Mouse (Mus musculus): Measurements from ENCODE around the gene Bcas1. TPM values are rescaled to one million over a fixed set of nuclear protein-coding genes. Genes with fewer than 3 reads are reported as not detected.

The Bcas1 gene
- polyA plus RNA-seq, 1 experiment = 0.02 TPM

GRCm38 (mm10) chr2:170428966-170429365 is 1.3 kb upstream of the Bcas1 start:
- no peak overlapping the region for H3ac ChIP-seq (ENCODE audit: control insufficient read depth, insufficient read length)
- H3K79me2 ChIP-seq (ENCODE audit: control insufficient read depth, insufficient read depth) = no peaks in the 10 kb centered on the region
- no peaks in the 10 kb centered on the region for H3K27me3 ChIP-seq (ENCODE audit: control insufficient read depth, insufficient read depth, insufficient read length)
- no peaks in the 10 kb centered on the region for H3K36me3 ChIP-seq (ENCODE audit: control insufficient read depth, insufficient read depth)
- no peak overlapping the region for H3K4me2 ChIP-seq (ENCODE audit: low read depth)
- no peak for TF ChIP-seq E2F4 (IDR thresholded peaks at IDR 0.05; ENCODE audit: insufficient read depth)
- TF ChIP-seq TCF3 (IDR thresholded peaks at IDR 0.05; ENCODE audit: insufficient read length, low read depth) = no peak
- TF ChIP-seq CEBPB (IDR thresholded peaks at IDR 0.05; ENCODE audit: insufficient read depth, poor library complexity, severe bottlenecking) = no peak
- no peak for TF ChIP-seq POLR2A (IDR thresholded peaks at IDR 0.05; ENCODE audit: insufficient read length, low read depth)
- H3K4me3 ChIP-seq = no peak overlapping the region

DNA sequence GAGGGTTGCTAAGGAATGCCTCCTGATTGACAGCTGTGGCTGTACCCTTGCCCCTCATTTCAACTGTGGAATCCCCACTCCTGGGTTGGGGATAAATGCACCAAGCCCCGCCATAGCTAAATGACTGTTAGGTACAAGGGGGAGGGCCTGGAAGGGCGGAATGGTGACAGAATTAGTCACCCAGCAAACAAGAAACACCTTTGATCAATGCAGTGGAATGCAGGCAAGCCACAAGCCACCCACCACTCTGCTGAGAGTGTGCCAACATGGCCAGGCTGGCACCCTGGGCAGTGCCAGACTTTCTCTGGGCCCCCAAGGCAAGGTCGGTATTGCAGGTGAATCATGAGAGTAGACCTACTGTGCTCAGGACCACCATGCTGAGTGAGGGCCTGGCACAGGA is 3.5 kb downstream of the Bcas1 start:
- H3K4me3 ChIP-seq = no peak overlapping the region
- TF ChIP-seq MAX (IDR thresholded peaks at IDR 0.05; ENCODE audit: low read depth) (no peak), E2F4 (IDR thresholded peaks at IDR 0.05; ENCODE audit: insufficient read depth) (no peak), SRF (IDR thresholded peaks at IDR 0.05; ENCODE audit: control insufficient read depth, insufficient read length, low read depth) (no peak), POLR2A (IDR thresholded peaks at IDR 0.05; ENCODE audit: insufficient read length, low read depth) (no peak), TCF3 (IDR thresholded peaks at IDR 0.05; ENCODE audit: insufficient read length, low read depth) (no peak), REST (IDR thresholded peaks at IDR 0.05; ENCODE audit: insufficient read depth, insufficient read length) (no peak), MYOG (IDR thresholded peaks at IDR 0.05; ENCODE audit: control insufficient read depth in 1 of 3, insufficient read depth in 1 of 3, insufficient read length in 2 of 3, low read depth in 2 of 3) (no peak), POLR2AphosphoS2 (IDR thresholded peaks at IDR 0.05; ENCODE audit: insufficient read length, low read depth) (no peak), MYOD1 (IDR thresholded peaks at IDR 0.05; ENCODE audit: control insufficient read depth in 1 of 3, insufficient read length in 2 of 3, low read depth in 2 of 3) (no peak), TCF12 (IDR thresholded peaks at IDR 0.05; ENCODE audit: insufficient read depth, poor library complexity, severe bottlenecking) (no peak)
- H3K79me2 ChIP-seq (ENCODE audit: control insufficient read depth, insufficient read depth) = no peaks in the 10 kb centered on the region
- no peaks in the 10 kb centered on the region for H3K27me3 ChIP-seq (ENCODE audit: control insufficient read depth, insufficient read depth, insufficient read length)
- H3K4me2 ChIP-seq (ENCODE audit: low read depth) = no peak overlapping the region
- no peaks in the 10 kb centered on the region for H3K36me3 ChIP-seq (ENCODE audit: control insufficient read depth, insufficient read depth)
- H3ac ChIP-seq (ENCODE audit: control insufficient read depth, insufficient read length) = no peak overlapping the region

DNA sequence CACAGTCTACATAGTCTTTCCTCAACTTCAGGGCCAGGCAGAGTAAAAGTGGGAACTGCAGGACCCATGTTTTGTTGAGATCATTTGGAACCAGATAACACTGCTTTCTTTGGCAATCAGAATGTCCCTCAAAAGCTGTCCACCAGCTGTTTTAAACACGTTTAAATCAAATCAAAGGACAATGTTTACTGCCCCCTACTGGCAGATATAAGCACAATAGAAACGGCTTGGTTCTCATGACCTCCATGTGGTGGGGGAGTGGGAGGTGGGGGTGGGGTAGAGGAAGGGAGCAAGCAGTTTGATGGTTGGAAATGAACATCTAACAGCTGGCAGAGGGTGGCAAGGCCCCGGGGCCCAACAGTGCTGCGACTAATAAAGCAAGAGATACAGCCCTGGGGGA is 5.7 kb downstream of the Bcas1 start:
- no peak overlapping the region for H3ac ChIP-seq (ENCODE audit: control insufficient read depth, insufficient read length)
- no peak for TF ChIP-seq E2F4 (IDR thresholded peaks at IDR 0.05; ENCODE audit: insufficient read depth)
- TF ChIP-seq CEBPB (IDR thresholded peaks at IDR 0.05; ENCODE audit: insufficient read depth, poor library complexity, severe bottlenecking) = no peak
- TF ChIP-seq TCF12 (IDR thresholded peaks at IDR 0.05; ENCODE audit: insufficient read depth, poor library complexity, severe bottlenecking) = no peak
- no peak for TF ChIP-seq USF1 (IDR thresholded peaks at IDR 0.05; ENCODE audit: low read depth)
- no peak for TF ChIP-seq REST (IDR thresholded peaks at IDR 0.05; ENCODE audit: insufficient read depth, insufficient read length)
- no peak for TF ChIP-seq TCF3 (IDR thresholded peaks at IDR 0.05; ENCODE audit: insufficient read length, low read depth)
- TF ChIP-seq SRF (IDR thresholded peaks at IDR 0.05; ENCODE audit: control insufficient read depth, insufficient read length, low read depth) = no peak
- no peak for TF ChIP-seq MYOD1 (IDR thresholded peaks at IDR 0.05; ENCODE audit: control insufficient read depth in 1 of 3, insufficient read length in 2 of 3, low read depth in 2 of 3)
- H3K79me2 ChIP-seq (ENCODE audit: control insufficient read depth, insufficient read depth) = no peaks in the 10 kb centered on the region
- no peak overlapping the region for H3K4me3 ChIP-seq
- no peaks in the 10 kb centered on the region for H3K36me3 ChIP-seq (ENCODE audit: control insufficient read depth, insufficient read depth)
- H3K27me3 ChIP-seq (ENCODE audit: control insufficient read depth, insufficient read depth, insufficient read length) = no peaks in the 10 kb centered on the region
- H3K4me2 ChIP-seq (ENCODE audit: low read depth) = no peak overlapping the region

DNA sequence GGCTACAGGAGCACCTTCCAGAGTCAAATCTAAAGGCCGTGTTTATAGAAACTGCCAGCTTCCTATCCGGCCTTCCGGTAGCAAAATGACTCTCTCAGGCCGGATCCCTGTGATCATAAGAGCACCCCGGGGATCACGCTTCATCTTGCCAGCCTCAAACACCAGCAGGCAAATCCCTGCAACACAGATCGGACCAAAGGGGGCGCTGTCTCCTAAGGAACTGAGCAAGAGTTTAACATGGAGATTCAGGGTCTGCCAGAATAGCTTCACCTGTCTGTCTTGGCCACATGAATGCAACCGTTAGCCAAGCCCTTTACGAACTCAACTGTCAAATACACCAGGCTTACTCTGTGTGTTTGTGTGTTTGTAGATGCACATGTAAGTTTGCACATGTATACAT is 8.9 kb downstream of the Bcas1 start:
- H3K4me3 ChIP-seq = no peak overlapping the region
- no peaks in the 10 kb centered on the region for H3K79me2 ChIP-seq (ENCODE audit: control insufficient read depth, insufficient read depth)
- H3ac ChIP-seq (ENCODE audit: control insufficient read depth, insufficient read length) = no peak overlapping the region
- no peak for TF ChIP-seq POLR2A (IDR thresholded peaks at IDR 0.05; ENCODE audit: insufficient read length, low read depth)
- TF ChIP-seq POLR2AphosphoS2 (IDR thresholded peaks at IDR 0.05; ENCODE audit: insufficient read length, low read depth) = no peak
- TF ChIP-seq TCF12 (IDR thresholded peaks at IDR 0.05; ENCODE audit: insufficient read depth, poor library complexity, severe bottlenecking) = no peak
- TF ChIP-seq E2F4 (IDR thresholded peaks at IDR 0.05; ENCODE audit: insufficient read depth) = no peak
- TF ChIP-seq TCF3 (IDR thresholded peaks at IDR 0.05; ENCODE audit: insufficient read length, low read depth) = no peak
- TF ChIP-seq MAX (IDR thresholded peaks at IDR 0.05; ENCODE audit: low read depth) = no peak
- TF ChIP-seq SRF (IDR thresholded peaks at IDR 0.05; ENCODE audit: control insufficient read depth, insufficient read length, low read depth) = no peak
- TF ChIP-seq MYOD1 (IDR thresholded peaks at IDR 0.05; ENCODE audit: control insufficient read depth in 1 of 3, insufficient read length in 2 of 3, low read depth in 2 of 3) = no peak
- no peak for TF ChIP-seq CEBPB (IDR thresholded peaks at IDR 0.05; ENCODE audit: insufficient read depth, poor library complexity, severe bottlenecking)
- no peak for TF ChIP-seq REST (IDR thresholded peaks at IDR 0.05; ENCODE audit: insufficient read depth, insufficient read length)
- no peak for TF ChIP-seq USF1 (IDR thresholded peaks at IDR 0.05; ENCODE audit: low read depth)
- no peaks in the 10 kb centered on the region for H3K27me3 ChIP-seq (ENCODE audit: control insufficient read depth, insufficient read depth, insufficient read length)
- H3K36me3 ChIP-seq (ENCODE audit: control insufficient read depth, insufficient read depth) = no peaks in the 10 kb centered on the region
- H3K4me2 ChIP-seq (ENCODE audit: low read depth) = no peak overlapping the region

DNA sequence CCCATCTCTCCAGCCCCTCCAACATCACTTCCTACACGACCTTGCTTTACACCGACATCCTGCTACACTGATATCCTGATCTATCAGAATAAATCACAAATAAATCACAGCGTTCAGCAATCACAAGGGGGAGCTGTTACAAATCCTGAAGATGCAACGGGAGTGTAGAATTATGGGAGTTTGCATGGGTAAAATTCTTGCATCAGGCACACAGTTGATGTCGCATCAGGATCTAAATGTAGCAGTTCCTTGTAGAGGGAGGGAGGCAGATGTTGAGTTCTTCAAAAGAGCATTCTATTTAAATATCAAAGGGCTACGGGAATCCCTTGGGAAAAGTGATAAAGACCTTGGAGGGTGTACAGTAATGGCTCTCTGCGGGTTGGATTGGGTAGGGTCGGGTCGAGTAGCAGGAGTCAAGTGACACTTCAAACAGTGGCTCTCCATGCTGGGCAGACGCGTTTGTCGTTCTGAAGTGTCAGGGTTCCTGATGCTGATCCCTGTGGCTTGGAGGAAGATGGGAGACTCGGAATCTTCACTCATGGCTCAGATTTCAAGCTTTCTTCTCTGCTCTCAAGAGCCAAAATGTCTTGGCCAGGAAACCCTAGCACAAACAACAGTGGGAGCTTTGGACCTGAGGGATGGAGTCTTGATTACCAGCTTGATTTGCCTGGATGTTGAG is 16.0 kb downstream of the Bcas1 start:
- TF ChIP-seq CEBPB (IDR thresholded peaks at IDR 0.05; ENCODE audit: insufficient read depth, poor library complexity, severe bottlenecking) = no peak
- TF ChIP-seq MYOD1 (IDR thresholded peaks at IDR 0.05; ENCODE audit: control insufficient read depth in 1 of 3, insufficient read length in 2 of 3, low read depth in 2 of 3) = no peak
- TF ChIP-seq USF1 (IDR thresholded peaks at IDR 0.05; ENCODE audit: low read depth) = no peak
- no peak for TF ChIP-seq E2F4 (IDR thresholded peaks at IDR 0.05; ENCODE audit: insufficient read depth)
- TF ChIP-seq TCF12 (IDR thresholded peaks at IDR 0.05; ENCODE audit: insufficient read depth, poor library complexity, severe bottlenecking) = no peak
- no peak for TF ChIP-seq MYOG (IDR thresholded peaks at IDR 0.05; ENCODE audit: control insufficient read depth in 1 of 3, insufficient read depth in 1 of 3, insufficient read length in 2 of 3, low read depth in 2 of 3)
- no peak for TF ChIP-seq POLR2A (IDR thresholded peaks at IDR 0.05; ENCODE audit: insufficient read length, low read depth)
- TF ChIP-seq REST (IDR thresholded peaks at IDR 0.05; ENCODE audit: insufficient read depth, insufficient read length) = no peak
- no peak for TF ChIP-seq POLR2AphosphoS2 (IDR thresholded peaks at IDR 0.05; ENCODE audit: insufficient read length, low read depth)
- TF ChIP-seq SRF (IDR thresholded peaks at IDR 0.05; ENCODE audit: control insufficient read depth, insufficient read length, low read depth) = no peak
- TF ChIP-seq MAX (IDR thresholded peaks at IDR 0.05; ENCODE audit: low read depth) = no peak
- TF ChIP-seq TCF3 (IDR thresholded peaks at IDR 0.05; ENCODE audit: insufficient read length, low read depth) = no peak
- no peaks in the 10 kb centered on the region for H3K79me2 ChIP-seq (ENCODE audit: control insufficient read depth, insufficient read depth)
- H3K27me3 ChIP-seq (ENCODE audit: control insufficient read depth, insufficient read depth, insufficient read length) = no peaks in the 10 kb centered on the region
- no peak overlapping the region for H3ac ChIP-seq (ENCODE audit: control insufficient read depth, insufficient read length)
- peak overlapping the region; percentile 66 for H3K4me2 ChIP-seq (ENCODE audit: low read depth)
- no peak overlapping the region for H3K4me3 ChIP-seq
- H3K36me3 ChIP-seq (ENCODE audit: control insufficient read depth, insufficient read depth) = no peaks in the 10 kb centered on the region

Data from myocyte (in vitro differentiated cells).